Mouse (Mus musculus) ES-Bruce4 (cell line): ENCODE data around the gene Coasy.

Experiments used
- CTCF ChIP-seq: IDR thresholded peaks from one replicate; pipeline ENCODE4 v1.8.1; 2011; ENCODE audit warnings: low read depth, low read length
- EP300 ChIP-seq: IDR thresholded peaks from 2 replicates; pipeline ENCODE4 v1.6.1; 2011; ENCODE audit warnings: low read depth, low read length; ENCODE audit not compliant: insufficient read depth

DNA sequence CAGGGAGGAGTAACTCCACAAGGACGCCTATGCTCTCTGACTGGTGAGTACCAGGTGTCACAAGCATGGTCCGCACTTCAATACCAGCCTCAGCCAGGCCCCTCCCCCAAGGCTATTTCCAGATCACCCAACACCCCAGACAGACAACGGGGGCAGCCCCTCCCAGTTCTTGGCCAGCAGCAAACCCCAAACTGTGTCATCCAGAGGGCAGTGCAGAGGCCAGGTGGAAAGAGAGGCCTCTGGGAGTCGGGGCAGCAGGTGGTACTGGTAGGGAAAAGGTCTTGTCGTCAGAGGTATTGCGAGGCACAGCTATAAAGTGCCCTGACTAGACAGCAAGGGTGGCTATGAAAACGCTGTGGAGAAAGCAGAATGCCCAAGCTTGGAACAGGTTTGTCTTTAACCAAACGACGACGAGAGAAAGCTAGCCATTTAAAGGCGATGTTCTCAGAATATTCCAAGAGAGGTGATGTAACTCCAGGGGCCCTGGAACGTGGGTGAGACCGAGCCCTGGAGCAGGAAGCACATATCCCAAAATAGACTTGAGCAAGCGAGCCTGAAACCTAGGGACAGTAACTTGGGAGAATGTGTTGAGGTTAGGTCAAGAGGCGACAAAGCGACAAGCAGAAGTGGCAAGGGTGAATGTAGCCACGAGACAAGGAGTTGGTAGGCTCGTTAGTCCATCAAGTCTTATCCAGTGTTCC lies 47.8 kb downstream of the Coasy start:
- no peak for TF ChIP-seq EP300
- TF ChIP-seq CTCF: no peak
